Mouse (Mus musculus) cerebellum, adult 2 months (tissue): Measurements from ENCODE around the gene Ctc1.

Experiments
- CTCF ChIP-seq: fragments of 200-500 bp; IDR thresholded peaks from 2 replicates; pipeline ENCODE4 v1.5.1; 2011; ENCODE audit warnings: low read depth, mild to moderate bottlenecking, control low read depth, low read length, moderate library complexity, borderline replicate concordance; ENCODE audit not compliant: insufficient read depth
- POLR2A ChIP-seq: fragments of 200-500 bp; IDR thresholded peaks from 2 replicates; pipeline ENCODE4 v1.6.1; 2011; ENCODE audit warnings: low read length, control low read depth, borderline replicate concordance; ENCODE audit not compliant: insufficient read depth

DNA sequence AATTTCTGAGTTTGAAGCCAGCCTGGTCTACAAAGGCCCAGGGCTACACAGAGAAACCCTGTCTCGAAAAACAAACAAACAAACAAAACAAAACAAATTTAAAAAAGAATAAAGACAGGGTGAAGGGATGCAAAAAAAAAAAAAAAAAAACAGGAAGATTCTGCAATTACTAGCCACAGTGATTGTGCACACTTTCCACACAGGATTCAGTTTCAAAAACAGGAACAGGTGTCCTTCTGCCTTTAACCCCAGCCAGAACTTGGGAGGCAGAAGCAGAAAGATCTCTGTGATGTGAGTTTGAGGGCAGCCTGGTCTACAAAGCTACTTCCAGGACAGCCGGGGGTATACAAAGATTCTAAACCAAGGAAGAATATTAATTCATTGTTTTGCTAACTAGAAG, 42.6 kb downstream of the Ctc1 start:
- TF ChIP-seq POLR2A (no peak), CTCF (no peak)
